Mouse (Mus musculus) Muller cell, postnatal 12 days (primary cell): Measurements from ENCODE around the gene Pltp.
"Not testable (repeated sequence)": the region's sequence is repeated elsewhere in the genome, so short reads cannot be mapped to it uniquely, and the experiment has no call there.

Experiments
- DNase-seq: peaks from one replicate; pipeline ENCODE4 v3.0.0-alpha.2; 2015; ENCODE audit errors: inconsistent ontology term

Pltp gene

DNA sequence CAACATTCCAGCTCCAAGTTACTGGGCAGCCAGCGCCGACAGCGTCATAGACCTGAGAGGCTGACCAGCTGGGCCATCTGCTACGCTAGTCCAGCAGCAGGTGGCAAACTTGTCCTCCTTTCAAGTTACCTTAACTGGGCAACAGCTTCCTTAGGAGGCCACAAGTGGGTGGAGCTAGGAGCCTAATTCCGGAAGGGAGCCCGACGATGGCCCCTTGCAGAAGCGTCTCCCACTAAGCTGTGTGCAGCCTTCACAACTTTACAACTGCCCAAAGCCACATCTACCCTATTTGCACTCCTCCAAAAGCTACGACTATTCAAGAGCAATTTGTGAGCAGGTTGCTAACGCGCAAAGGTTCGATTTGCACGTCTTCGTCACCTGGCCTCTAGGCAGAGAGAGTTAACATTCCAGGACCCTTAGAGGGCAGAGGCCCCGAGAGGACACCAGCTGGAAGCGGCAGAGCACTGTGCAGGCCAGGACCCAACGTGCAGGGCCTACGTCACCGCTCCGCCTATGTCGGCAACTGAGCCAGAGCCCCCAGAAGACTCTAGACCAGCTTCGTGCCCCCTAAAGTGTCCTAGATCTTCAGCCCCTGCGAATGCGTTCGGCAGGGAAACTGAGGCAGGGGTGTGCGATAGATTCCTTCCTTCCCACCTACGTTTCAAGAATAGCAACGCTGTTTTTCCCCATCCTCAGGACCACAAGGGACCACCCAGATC is 21.2 kb upstream of the Pltp start:
- peak; percentile 53 for DNase-seq

DNA sequence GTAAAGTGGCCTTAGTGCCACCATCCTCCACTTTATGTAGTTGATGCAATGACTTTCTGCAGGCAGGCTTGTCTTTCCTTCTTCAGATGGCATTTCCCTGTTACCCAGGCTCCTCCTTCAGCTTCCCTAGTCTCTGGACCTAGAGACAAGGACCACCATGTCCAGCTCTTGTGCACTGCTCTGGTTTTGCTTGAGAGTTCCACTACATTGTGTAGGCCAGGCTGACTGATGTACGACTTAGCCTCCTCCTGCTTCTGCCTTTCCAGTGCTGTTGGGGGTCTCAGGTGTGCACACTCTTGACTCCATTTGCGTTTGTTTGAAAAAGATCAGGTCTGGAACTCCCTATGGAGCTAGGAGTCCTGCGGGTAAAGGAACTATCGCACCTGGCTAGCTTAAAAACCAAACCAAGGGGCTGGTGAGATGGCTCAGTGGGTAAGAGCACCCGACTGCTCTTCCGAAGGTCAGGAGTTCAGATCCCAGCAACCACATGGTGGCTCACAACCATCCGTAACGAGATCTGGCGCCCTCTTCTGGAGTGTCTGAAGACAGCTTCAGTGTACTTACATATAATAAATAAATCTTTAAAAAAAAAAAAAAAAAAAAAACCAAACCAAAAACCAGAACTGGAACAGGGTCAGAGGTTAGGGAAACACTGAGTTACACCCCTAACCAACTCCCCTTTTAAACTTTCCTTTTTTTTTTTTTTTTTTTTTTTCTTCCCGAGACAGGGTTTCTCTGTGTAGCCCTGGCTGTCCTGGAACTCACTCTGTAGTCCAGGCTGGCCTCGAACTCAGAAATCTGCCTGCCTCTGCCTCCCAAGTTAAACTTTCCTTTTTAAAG is 20.1 kb upstream of the Pltp start:
- DNase-seq = not testable (repeated sequence)

DNA sequence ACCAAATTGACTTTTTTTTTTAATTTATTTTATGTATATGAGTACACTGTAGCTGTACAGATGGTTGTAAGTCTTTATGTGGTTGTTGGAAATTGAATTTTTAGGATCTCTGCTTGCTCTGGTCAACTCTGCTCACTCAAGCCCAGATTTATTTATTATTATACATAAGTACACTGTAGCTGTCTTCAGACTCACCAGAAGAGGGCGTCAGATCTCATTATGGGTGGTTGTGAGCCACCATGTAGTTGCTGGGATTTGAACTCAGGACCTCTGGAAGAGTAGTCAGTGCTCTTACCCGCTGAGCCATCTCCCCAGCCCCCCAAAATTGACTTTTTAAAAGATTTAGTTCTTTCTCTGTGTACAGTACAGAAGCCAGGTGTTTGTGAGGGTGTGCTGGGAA is 18.1 kb upstream of the Pltp start:
- DNase-seq = not testable (repeated sequence)

DNA sequence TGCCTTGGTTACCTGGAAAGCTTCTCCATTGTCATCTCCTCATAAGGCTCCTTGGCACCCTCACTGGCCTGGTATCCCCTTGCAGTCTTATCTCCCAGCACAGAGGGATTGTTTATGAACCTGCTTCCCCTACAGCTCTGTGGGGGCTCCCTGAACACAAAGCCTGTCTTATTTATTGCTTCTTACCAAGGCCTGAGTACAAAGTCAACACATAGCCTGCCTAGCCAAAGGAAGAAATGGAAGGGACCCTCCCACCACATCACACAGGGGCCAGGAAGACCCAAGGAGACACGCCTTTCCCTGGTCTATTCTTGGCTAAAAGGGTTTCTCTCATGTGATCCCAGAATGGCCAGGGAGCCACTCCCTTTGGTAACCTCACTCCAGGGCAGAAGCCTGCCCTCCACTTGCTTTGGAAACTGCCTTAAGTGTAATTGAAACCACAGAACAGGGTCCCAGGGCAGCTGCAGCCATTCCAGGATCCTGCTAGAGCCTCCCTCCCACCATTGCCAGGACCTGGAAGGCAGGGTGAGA is 16.8 kb upstream of the Pltp start:
- DNase-seq = no peak

DNA sequence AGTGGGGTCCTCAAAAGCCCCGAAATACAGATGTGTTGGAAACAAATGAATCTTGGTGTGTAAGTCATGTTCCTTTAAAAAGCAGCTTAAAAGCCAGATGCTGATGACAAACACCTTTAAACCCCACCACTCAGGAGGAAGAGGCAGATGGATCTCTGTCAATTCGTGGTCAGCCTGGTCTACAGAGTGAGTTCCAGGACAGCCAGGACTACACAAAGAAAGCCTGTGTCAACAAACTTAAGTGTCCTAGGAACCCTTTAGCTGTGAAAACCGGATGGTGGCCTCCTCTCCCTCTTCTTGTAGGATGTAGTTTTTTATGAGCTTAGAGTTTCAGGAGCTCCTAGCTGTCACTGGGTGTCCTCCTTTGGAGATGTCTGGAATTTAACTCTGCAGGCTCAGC is 16.1 kb upstream of the Pltp start:
- DNase-seq = no peak

DNA sequence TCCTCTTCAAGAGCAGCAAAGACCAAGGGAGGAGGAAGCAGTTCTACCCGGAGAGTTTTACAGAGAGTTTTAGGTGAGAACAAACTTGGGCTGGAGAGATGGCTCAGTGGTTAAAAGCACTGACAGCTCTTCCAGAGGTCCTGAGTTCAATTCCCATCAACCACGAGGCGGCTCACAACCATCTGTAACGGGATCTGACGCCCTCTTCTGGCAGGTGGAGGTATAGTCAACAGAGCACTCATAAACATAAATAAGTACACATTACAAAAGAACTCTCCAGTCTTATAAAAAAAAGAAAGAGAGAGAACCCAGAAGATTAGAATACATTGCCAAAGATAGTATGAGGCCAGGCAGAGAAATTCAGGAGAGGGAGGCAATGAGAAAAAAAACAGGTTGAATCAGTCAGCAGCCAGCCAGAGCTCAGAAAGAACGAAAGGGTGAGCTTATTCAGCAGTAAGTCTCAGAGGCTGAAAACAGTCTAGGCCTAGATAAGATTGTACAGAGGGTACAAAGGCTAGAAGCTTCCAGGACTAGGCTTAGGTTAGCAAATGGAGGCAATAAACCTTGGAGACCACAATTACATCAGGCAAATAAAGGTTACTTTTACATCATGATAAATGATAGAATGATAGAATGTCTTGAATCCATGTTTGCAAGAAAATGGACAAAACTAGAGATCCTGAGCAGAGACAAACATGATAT is 14.2 kb upstream of the Pltp start:
- no peak for DNase-seq

DNA sequence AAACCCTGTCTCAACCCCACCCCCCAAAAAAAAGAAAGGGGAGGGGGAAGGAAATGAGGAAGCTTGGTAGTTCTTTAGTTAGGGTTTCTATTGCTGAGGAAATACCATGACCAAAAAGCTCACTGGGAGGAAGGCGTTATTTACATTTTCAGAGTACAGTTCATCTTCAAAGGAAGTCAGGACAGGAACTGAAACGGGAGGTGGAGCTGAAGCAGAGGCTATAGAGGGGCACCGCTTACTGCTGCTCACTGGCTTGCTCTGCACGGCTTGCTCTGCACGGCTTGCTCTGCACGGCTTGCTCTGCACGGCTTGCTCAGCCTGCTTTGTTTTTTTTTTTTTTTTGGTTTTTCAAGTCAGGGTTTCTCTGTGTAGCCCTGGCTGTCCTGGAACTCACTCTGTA is 11.0 kb upstream of the Pltp start:
- DNase-seq = no peak

DNA sequence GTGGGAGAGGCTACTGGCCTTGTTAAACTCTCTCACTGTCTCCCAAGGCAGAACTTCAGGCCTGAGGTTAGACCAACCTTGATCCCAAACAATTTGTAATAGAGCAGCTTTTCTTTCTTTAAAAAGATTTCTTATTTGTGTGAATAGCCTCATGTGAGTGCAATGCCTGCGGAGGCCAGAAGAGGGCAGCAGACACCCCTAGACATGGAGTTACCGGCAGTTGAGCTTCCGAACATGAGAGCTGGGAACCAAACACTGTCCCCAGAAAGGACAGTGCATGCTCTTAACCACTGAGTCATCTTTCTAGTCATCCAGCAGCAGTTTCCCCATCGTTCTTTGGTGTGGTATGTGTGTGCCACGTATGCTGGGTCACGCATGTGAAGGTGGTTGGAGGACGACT is 10.1 kb upstream of the Pltp start:
- no peak for DNase-seq

DNA sequence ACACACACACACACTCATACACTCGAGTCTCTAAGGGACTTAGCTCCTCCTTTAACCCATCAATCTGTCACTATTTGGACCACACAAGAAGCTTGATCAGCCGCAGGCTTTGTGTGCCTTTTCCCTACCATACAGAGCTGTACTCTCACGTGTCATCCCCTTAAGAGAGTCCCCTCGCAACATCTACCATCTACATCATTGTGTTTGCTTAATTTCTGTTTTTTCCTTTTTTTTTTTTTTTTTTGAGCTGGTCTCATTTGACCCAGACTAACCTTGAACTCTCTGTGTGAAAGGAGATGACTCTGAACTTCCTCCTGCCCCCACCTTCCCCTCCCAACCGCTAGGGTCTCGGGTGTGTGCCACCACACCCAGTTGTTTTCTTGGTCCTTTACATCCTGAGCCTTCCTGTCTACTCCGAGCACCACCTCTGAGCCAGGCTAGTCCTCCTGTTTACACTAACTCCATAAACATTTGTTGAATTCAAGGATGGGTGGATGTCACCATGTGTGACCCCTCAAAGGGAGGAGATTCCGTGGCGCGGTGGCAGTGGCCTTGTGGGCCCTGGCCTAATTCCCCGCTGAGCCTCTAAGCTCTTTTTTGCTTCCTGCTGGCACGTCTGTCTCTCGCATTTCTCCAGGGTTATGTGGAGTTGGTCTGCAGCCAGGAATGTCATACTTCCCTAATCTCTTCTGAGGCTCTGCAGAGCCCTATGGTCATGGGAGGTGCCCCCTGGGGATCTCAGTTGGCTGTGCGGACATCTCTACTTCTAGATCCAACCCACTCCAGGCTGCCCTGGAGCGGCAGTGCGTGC is 9.4 kb upstream of the Pltp start:
- DNase-seq = peak; percentile 50

DNA sequence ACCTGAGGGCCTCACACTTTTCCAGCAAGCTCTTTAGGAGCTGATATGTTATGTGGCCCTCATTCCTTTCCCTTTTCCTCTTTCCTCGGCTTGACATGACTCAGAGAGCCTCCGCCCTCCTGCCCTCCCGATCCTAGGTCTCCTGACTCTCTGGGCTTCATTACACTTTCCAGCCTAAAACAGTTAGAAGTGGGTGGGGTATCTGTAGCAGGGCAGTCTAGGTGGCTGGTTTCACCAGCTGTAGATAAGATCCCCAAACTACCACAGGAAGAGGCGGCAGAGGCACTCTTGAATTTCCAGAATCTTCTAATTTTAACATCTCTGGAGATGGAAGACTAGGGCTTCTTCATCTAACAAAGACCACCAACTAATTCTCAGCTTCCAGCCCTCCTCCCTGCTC is 7.1 kb upstream of the Pltp start:
- no peak for DNase-seq

DNA sequence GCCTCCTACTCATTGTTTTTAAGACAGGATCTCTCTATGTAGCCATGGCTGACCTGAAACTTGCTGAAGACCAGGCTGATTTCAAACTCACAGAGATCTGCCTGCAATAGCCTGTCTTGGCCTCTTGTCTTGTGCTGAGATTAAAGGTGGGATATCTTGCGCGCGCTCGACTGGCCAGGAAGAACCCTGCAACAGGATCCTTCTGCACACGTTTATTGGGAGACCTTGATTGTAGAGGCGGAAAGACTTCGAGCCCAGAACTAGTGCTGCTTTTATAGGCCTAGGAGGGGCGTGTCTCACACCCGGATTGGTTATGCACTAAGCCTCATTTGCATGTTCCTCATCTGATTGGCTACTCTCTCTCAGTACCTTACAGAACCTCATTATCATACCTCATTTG is 5.9 kb upstream of the Pltp start:
- DNase-seq = not testable (repeated sequence)

DNA sequence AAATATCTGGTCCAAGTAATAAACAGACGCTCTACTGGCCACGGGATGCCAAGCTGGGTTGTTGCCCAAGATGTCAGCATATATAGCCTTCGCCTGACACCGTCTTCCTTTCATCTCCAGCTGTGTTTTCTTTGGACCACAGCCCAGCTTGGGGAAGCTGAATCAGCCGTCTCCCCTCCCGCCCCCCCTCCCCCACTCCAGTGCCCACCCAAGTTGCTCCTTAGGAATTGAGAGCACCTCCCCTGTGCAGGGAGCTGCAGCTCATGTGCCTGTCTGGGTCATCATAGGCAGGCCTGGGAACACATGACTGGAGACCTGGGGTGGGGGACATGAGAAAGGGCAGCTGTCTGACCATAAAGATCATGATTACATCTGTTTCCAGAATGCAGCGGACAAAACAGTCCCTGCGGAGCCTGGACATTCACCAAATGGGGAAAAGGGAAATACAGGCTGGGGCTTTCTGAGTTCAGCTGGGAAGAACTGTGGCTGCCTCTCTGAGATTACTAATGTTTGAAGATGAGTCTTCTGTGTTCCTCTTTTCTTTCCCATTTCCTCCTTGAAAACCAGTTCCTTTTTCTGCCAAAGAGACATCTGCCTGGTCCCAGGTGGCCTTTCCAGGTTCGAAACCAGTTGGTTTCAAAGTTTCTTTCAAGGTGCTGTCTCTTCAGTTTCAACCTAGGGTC is 4.8 kb upstream of the Pltp start:
- peak; percentile 53 for DNase-seq

DNA sequence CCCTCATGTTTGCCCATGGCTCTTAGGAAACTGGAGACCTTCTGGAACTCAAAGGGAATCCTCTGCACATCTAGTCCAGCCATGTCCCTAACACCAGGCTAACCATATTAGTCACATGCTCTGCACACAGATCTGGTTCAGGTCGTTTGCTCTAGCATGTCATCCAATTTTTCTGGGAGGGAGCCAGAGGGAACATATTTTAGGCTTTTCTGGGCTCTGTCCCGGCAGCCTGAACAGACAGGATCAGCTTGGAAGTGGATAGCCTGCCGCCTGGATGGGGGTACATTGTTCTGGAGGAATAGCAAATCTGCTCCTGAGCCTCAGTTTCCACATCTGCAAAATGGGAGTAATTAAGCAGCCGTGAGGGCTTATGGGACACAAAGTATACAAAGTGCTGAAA is 3.6 kb upstream of the Pltp start:
- no peak for DNase-seq

DNA sequence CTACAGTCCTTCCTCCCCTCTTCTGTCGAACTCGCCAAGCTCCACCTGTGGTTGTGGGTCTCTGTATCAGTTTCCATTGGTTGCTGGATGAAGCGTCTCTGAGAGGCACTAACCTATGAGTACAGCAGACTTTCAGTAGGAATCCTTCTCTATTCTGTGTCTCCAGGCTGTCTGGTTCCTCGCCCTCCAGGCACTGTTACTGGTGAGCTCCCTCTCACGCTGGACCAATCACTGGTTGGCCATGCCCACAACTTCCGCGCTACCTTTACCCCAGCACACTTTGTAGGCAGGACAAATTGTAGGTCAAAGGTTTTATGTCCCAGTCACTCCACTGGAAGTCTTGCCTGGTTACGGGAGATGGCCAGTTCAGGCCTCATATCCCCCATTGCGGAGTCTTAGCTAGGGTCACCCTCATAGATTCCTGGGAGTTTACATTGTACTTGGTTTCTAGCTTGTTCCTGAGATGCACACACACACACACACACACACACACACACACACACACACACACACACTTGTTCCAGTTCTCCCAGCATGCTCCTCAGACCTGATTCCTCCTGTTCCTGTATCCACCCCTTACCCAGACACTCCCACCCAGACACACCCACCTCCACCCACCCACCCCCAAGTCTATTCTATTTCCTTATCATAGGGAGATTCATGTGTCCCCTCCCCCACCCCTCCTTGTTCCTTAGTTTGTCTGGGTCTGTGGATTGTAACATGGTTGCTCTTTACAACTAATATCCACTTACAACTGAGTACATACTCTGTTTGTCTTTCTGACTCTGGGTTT is 2.3 kb upstream of the Pltp start:
- no peak for DNase-seq

DNA sequence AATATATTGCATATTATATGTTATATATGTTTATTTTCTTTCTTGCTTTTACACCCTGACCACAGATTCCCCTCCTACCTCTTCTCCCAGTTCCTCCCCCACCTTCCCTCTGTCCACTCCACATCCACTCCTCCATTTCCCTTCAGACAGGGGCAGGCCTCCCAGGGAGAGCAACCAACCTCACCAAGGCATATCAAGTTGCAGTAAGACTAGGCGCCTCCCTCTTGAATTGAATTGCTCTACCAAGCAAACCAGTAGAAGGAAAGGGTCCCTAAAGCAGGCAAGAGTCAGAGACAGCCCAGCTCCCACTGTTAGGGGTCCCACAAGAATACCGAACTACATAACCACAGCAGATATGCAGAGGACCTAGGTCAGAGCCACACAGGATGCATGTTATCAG is 1.6 kb upstream of the Pltp start:
- no peak for DNase-seq

DNA sequence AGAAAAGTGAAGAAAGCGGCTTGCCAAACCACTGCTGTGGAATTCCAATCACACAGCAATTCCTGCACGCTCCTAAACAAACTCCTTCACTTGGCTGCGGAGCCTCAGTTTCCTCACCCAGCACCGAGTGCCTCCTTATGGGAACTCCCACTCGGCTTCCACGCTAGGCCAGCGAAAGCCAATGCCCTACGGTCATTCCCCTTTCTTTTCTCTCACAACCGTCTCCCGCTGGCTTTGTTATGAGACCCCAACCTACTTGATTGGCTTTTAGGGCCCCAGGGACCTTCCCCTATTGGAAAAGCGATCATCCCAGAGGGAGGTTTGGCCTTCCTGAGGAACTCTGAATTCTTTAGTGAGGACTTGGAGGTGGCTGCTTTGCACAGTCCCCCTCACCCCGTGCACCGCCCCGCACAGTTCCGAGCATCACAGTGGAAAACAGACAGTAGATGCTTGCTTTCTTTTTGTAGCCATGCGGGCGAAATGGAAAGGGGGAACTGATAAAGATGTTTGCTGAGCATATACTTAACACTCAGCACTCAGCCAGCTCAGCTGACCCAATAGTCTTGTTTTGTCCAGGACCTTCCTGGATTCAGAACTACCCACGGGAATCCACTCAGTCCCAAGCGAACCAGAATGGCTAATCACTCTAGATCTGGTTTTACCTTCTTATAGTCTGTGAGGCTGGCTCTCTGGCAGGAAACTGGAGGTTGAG is 487 bp upstream of the Pltp start:
- DNase-seq = no peak

DNA sequence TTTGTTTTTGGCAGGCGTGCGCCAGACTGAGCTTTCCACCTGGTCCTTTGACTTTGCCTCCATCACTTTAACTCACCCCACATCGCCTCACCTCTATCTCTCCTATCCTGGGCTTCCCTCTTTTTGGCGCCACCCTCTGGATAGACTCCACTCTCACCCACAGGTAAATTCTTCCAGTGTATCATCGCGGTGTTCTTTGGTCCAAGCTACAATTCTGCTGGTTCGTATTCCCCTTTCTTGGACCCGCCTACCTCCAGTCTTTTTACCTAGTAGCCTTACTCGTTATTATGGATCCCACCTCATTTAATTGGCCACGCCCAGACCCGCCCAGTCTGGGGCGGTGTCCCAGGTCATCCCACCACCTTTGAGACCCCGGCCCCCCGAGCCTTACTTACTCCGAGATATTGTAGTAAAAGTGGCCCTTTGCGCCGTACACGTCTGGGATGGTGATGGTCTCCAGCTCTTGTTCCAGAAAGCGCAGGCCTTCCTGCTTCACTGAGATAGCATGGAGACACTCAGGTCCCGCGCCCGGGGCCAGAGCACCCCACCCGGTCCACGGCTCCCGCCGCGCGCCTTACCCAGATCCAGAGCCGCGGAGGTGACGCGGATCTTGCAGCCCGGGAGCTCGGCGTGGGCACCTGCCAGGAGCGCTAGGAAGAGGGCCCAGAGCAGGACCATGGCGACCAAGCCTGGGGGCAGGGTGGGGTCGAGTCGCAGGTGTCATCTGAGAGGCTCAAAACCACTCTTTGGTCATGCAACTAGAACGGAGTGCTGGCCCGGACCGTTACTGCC is 1.0 kb downstream of the Pltp start:
- no peak for DNase-seq

DNA sequence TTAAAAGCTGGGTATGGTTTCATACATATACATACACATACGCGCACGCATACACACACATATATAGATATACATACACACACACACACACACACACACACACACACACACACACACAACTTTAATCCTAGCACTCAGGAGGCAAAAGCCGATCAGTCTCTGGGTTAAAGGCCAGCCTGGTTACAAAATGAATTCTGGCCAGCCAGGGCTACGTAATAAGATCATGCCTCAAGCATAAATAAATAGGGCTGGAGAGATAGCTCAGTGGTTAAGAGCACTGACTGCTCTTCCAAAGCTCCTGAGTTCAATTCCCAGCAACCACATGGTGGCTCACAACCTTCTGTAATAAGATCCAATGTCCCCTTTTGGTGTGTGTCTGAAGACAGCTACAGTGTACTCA is 1.9 kb downstream of the Pltp start:
- DNase-seq = not testable (repeated sequence)

DNA sequence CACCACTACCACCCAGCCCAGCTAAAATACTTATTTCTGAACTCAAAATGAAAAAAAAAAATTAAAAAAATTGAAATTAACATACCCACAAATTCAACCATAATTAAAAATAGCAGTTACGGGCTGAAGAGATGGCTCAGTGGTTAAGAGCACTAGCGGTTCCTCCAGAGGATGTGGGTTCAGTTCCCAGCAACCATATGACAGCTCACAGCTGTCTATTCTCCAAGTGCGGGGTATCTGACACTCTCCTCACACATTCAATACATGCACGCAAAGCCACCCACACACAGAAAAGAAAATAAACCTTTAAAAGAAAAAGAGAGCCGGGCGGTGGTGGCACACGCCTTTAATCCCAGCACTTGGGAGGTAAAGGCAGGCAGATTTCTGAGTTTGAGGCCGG is 7.5 kb downstream of the Pltp start:
- DNase-seq = no peak
